Mouse (Mus musculus): Measurements from ENCODE around the gene Spink4. TPM values are rescaled to one million over a fixed set of nuclear protein-coding genes. Genes with fewer than 3 reads are reported as not detected.

The Spink4 gene
- polyA plus RNA-seq, 2 experiments = 0.49 TPM; not detected in 1

DNA sequence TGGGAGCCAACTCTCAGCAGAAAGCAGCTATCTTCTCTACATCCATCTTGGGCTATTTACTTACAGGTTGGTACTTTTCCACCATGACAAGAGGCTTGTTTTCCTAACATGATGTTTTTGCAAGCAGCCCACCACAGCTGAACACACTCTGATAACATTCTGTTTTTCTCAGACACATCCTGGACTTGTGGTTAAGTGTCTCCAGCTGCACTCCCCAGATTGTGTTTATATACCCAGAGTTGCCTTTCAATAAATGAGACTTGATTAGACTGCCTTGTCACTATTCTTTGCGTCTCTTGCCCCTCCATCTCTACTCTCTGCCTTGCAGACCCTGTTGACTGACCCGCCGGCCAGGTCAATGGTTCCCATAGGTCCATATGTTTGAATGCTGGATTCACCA, 19.8 kb upstream of the Spink4 start:
- H3K4me2 ChIP-seq (replicated peaks; ENCODE audit: low read depth, low read length, severe bottlenecking) = no peak overlapping the region
- no peaks in the 10 kb centered on the region for H3K4me1 ChIP-seq (ENCODE audit: control insufficient read depth, insufficient read depth, low read length)
- no peaks in the 10 kb centered on the region for H3K36me3 ChIP-seq (ENCODE audit: control insufficient read depth, insufficient read depth, low read length)
- no peak overlapping the region for H3K4me3 ChIP-seq (replicated peaks; ENCODE audit: low read length)
- H3K9me3 ChIP-seq (ENCODE audit: control insufficient read depth, low read length) = no peaks in the 10 kb centered on the region
- ATAC-seq (ENCODE audit: low FRiP score, low read depth) (no peak), DNase-seq (ENCODE audit: low spot score) (no peak)
- WGBS = 95% methylated on average over 3 of the region's 3 CpGs
- H3K27ac ChIP-seq (replicated peaks; ENCODE audit: low read depth, low read length) = no peak overlapping the region
- H3K9ac ChIP-seq (ENCODE audit: low read depth, low read length, severe bottlenecking) = no peak overlapping the region
- TF ChIP-seq POLR2A (IDR thresholded peaks at IDR 0.05; ENCODE audit: borderline replicate concordance, extremely low read depth, insufficient read depth, insufficient read length) = no peak
- no peaks in the 10 kb centered on the region for H3K27me3 ChIP-seq (ENCODE audit: control insufficient read depth, insufficient read depth, low read length)

DNA sequence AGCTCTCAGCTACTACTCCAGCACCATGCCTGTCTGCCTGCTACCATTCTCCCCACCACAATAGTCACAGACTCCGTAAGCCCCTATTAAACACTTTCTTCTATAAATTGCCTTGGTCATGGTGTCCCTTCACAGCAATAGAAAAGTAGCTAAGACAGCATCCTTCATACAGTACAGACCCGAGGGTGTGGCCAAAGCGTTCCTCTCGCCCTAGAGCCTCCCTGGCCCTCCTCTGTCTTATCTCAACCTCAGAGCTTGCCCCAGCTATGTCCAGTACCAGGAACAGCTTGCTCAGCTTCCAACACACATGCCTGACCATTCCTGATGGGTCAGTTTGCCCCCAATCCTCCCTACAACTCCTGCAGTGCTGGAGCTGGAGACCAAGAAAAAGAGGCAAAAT, 19.2 kb upstream of the Spink4 start:
- DNase-seq (ENCODE audit: low spot score) (no peak), ATAC-seq (ENCODE audit: low FRiP score, low read depth) (no peak)
- no peak overlapping the region for H3K9ac ChIP-seq (ENCODE audit: low read depth, low read length, severe bottlenecking)
- H3K27ac ChIP-seq (replicated peaks; ENCODE audit: low read depth, low read length) = no peak overlapping the region
- H3K4me1 ChIP-seq (ENCODE audit: control insufficient read depth, insufficient read depth, low read length) = no peaks in the 10 kb centered on the region
- H3K4me3 ChIP-seq (replicated peaks; ENCODE audit: low read length) = no peak overlapping the region
- no peak for TF ChIP-seq POLR2A (IDR thresholded peaks at IDR 0.05; ENCODE audit: borderline replicate concordance, extremely low read depth, insufficient read depth, insufficient read length)
- H3K9me3 ChIP-seq (ENCODE audit: control insufficient read depth, low read length) = no peaks in the 10 kb centered on the region
- WGBS = 85% methylated on average over 4 of the region's 4 CpGs
- no peaks in the 10 kb centered on the region for H3K27me3 ChIP-seq (ENCODE audit: control insufficient read depth, insufficient read depth, low read length)
- no peak overlapping the region for H3K4me2 ChIP-seq (replicated peaks; ENCODE audit: low read depth, low read length, severe bottlenecking)
- H3K36me3 ChIP-seq (ENCODE audit: control insufficient read depth, insufficient read depth, low read length) = no peaks in the 10 kb centered on the region

DNA sequence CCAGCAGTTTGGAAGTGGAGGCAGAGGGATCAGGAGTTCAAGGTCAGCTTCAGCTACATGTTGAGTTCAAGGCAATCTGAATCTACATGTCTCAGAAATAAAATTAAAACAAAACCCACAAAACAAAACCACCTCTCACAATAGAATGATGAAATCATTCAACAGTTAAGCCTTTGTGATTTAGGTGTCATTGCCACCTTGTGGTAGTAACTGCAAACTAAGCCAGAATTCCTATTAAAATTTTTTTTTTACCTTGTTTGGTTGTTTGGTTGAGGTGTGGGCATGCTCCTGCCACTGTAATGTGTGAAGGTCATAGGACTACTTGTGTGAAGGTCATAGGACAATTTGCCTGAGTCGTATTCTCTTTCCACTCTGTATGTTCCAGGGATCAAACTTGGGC, 13.6 kb upstream of the Spink4 start:
- Histone ChIP-seq H3K4me2 (replicated peaks; ENCODE audit: low read depth, low read length, severe bottlenecking) (no peak overlapping the region), H3K9ac (ENCODE audit: low read depth, low read length, severe bottlenecking) (no peak overlapping the region), H3K27ac (replicated peaks; ENCODE audit: low read depth, low read length) (no peak overlapping the region), H3K36me3 (ENCODE audit: control insufficient read depth, insufficient read depth, low read length) (no peaks in the 10 kb centered on the region), H3K27me3 (ENCODE audit: control insufficient read depth, insufficient read depth, low read length) (no peaks in the 10 kb centered on the region), H3K4me1 (ENCODE audit: control insufficient read depth, insufficient read depth, low read length) (no peaks in the 10 kb centered on the region), H3K9me3 (ENCODE audit: control insufficient read depth, low read length) (no peaks in the 10 kb centered on the region), H3K4me3 (replicated peaks; ENCODE audit: low read length) (no peak overlapping the region)
- 48% methylated on average over 1 of the region's 1 CpGs for WGBS
- peak; percentile 66 for DNase-seq (ENCODE audit: low spot score)
- ATAC-seq (ENCODE audit: low FRiP score, low read depth) = no peak
- TF ChIP-seq POLR2A (IDR thresholded peaks at IDR 0.05; ENCODE audit: borderline replicate concordance, extremely low read depth, insufficient read depth, insufficient read length) = no peak

DNA sequence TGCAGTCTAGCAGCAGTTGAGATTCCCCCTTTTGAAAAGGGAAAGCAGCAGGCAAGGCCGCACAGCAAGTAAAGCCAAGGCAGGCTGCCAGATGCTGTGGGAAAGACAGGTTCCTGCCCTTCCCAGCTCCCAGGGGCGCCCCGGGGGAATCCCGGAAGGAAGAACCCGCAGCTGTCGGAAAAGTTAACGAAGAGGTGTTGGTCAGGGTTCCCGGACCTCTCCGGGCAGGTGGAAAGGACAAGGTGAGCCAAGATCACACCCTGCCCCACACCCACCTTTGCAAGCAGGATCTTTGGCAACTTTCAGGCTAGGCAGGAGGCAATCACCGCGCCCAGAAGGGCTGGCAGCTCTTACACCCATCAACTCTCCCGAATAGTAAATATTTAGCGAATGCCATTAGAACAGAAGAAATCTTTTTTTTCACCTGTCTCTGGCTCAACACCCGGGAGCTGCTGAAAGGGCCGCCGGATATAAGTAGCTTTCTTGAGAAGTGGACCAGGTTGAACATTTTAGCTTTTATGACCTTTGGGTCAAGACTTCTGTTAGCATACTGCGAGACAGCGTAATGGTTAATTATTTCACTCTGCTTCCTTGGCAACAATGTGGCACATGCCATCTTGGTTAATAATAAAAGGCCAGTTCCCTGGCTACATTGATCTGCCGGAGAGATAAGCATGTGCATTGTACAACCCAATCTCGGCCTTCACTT, 11.4 kb upstream of the Spink4 start:
- no peak overlapping the region for H3K27ac ChIP-seq (replicated peaks; ENCODE audit: low read depth, low read length)

DNA sequence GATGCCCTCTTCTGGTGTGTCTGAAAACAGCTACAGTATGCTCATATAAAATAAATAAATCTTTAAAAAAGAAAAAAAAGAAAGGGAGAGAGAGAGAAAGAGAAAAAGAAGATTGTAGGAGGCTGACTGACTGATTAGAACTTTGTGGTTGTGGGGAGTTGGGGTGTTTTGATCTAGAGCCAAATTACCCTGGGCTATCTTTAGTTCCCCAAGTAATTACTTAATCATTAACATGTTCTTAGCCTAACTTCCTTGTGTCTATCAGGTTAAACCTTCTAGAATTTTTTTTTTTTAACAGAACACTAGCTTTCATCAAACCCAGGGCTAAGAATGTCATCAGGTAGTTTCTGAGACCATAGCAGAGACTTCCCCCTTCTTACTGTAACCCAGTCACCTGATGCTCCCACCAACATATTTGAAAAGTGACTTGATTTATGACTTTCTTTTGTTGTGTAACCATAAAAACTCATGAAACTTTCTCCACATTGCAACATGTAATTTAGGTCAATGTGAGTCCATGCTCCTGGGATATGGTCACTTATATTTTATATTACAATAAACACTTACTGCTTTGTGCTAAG, 5.5 kb upstream of the Spink4 start:
- Histone ChIP-seq H3K36me3 (ENCODE audit: control insufficient read depth, insufficient read depth, low read length) (no peaks in the 10 kb centered on the region), H3K9me3 (ENCODE audit: control insufficient read depth, low read length) (no peaks in the 10 kb centered on the region), H3K9ac (ENCODE audit: low read depth, low read length, severe bottlenecking) (no peak overlapping the region), H3K4me2 (replicated peaks; ENCODE audit: low read depth, low read length, severe bottlenecking) (no peak overlapping the region), H3K27me3 (ENCODE audit: control insufficient read depth, insufficient read depth, low read length) (no peaks in the 10 kb centered on the region), H3K4me3 (replicated peaks; ENCODE audit: low read length) (no peak overlapping the region), H3K27ac (replicated peaks; ENCODE audit: low read depth, low read length) (no peak overlapping the region), H3K4me1 (ENCODE audit: control insufficient read depth, insufficient read depth, low read length) (no peaks in the 10 kb centered on the region)
- DNase-seq (ENCODE audit: low spot score) (no peak), ATAC-seq (ENCODE audit: low FRiP score, low read depth) (no peak)
- no peak for TF ChIP-seq POLR2A (IDR thresholded peaks at IDR 0.05; ENCODE audit: borderline replicate concordance, extremely low read depth, insufficient read depth, insufficient read length)

More for the DNA sequence above, 11.4 kb upstream of the Spink4 start:
- Histone ChIP-seq H3K27me3 (ENCODE audit: control insufficient read depth, insufficient read depth, low read length) (no peaks in the 10 kb centered on the region), H3K36me3 (ENCODE audit: control insufficient read depth, insufficient read depth, low read length) (no peaks in the 10 kb centered on the region), H3K4me2 (replicated peaks; ENCODE audit: low read depth, low read length, severe bottlenecking) (no peak overlapping the region), H3K4me3 (replicated peaks; ENCODE audit: low read length) (no peak overlapping the region), H3K9ac (ENCODE audit: low read depth, low read length, severe bottlenecking) (no peak overlapping the region), H3K4me1 (ENCODE audit: control insufficient read depth, insufficient read depth, low read length) (no peaks in the 10 kb centered on the region), H3K9me3 (ENCODE audit: control insufficient read depth, low read length) (no peaks in the 10 kb centered on the region)
- WGBS = 40% methylated on average over 20 of the region's 20 CpGs
- no peak for TF ChIP-seq POLR2A (IDR thresholded peaks at IDR 0.05; ENCODE audit: borderline replicate concordance, extremely low read depth, insufficient read depth, insufficient read length)
- DNase-seq (ENCODE audit: low spot score) = peak; percentile 16
- no peak for ATAC-seq (ENCODE audit: low FRiP score, low read depth)

Data from limb, embryonic 14.5 days (tissue).